Mouse (Mus musculus): ENCODE results near the gene Pkn2. TPM values are rescaled to one million over a fixed set of nuclear protein-coding genes. Genes with fewer than 3 reads are reported as not detected.

The Pkn2 gene
- polyA plus RNA-seq, 1 experiment: 7.6 TPM

DNA sequence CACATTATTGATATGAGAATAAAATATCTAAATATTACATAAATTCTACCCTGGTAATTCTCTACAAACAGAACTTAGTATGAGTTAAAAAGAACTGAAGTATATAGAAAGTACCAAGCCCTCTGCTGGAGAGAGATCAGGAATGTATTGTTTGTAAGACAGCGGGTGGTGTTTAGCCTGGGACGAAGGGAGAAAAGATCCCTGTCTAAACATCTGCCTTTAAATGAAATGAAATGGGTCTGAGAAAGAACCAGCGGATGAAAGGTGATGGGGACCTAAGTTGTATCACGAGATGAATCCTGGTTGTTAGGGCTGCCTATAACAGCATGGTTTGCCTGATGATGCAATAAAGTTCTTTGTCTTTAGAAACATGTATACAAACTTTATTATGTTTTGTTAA lies 41.8 kb downstream of the Pkn2 start:
- no peaks in the 10 kb centered on the region for H3K27me3 ChIP-seq (ENCODE audit: control insufficient read depth, insufficient read depth, low read length)
- TF ChIP-seq POLR2A (IDR thresholded peaks at IDR 0.05; ENCODE audit: low read depth, low read length): no peak
- no peak for TF ChIP-seq CTCF (IDR thresholded peaks at IDR 0.05; ENCODE audit: extremely low read depth, insufficient read depth, insufficient read length, insufficient replicate concordance)
- no peak for DNase-seq (ENCODE audit: low read depth in 1 of 2, low spot score in 2 of 2)
- peaks cover 8% of the 10 kb centered on the region for H3K36me3 ChIP-seq (ENCODE audit: control insufficient read depth, insufficient read depth, low read length)
- H3K27ac ChIP-seq (ENCODE audit: insufficient read depth, low read length): no peak overlapping the region
- no peaks in the 10 kb centered on the region for H3K4me1 ChIP-seq (ENCODE audit: control insufficient read depth, insufficient read depth, insufficient read length)
- no peak overlapping the region for H3K4me3 ChIP-seq (ENCODE audit: extremely low read depth, insufficient read depth, insufficient read length)
- WGBS: 94% methylated on average over 4 of the region's 4 CpGs

- WGBS: 82% methylated on average over 4 of the region's 4 CpGs
- H3K36me3 ChIP-seq (ENCODE audit: control insufficient read depth, insufficient read depth, low read length): peaks cover 7% of the 10 kb centered on the region
- no peak for TF ChIP-seq POLR2A (IDR thresholded peaks at IDR 0.05; ENCODE audit: low read depth, low read length)
- TF ChIP-seq CTCF (IDR thresholded peaks at IDR 0.05; ENCODE audit: extremely low read depth, insufficient read depth, insufficient read length, insufficient replicate concordance): no peak
- DNase-seq (ENCODE audit: low read depth in 1 of 2, low spot score in 2 of 2): no peak
- H3K4me3 ChIP-seq (ENCODE audit: extremely low read depth, insufficient read depth, insufficient read length): no peak overlapping the region
- no peaks in the 10 kb centered on the region for H3K27me3 ChIP-seq (ENCODE audit: control insufficient read depth, insufficient read depth, low read length)
- H3K27ac ChIP-seq (ENCODE audit: insufficient read depth, low read length): no peak overlapping the region
- no peaks in the 10 kb centered on the region for H3K4me1 ChIP-seq (ENCODE audit: control insufficient read depth, insufficient read depth, insufficient read length)
Measured at GRCm38 (mm10) chr3:142834761-142835160, 47.0 kb downstream of the Pkn2 start.

DNA sequence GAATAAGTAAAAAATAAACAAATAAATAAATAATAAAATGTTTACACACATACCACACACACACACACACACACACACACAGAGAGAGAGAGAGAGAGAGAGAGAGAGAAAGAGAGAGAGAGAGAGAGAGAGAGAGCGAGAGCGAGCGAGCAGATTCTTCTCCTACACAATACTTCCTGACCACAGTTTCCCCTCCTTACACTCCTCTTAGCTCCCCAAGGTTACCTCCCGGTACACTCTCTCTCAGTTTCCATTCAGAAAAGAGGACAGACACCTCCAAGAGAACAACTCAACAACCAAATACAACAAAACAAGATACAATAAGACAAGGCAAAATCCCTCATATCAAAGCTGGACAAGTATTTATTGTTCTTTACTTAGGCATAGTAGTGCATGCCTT lies 47.8 kb downstream of the Pkn2 start:
- Histone ChIP-seq H3K27ac (ENCODE audit: insufficient read depth, low read length) (no peak overlapping the region), H3K4me1 (ENCODE audit: control insufficient read depth, insufficient read depth, insufficient read length) (no peaks in the 10 kb centered on the region), H3K4me3 (ENCODE audit: extremely low read depth, insufficient read depth, insufficient read length) (no peak overlapping the region), H3K27me3 (ENCODE audit: control insufficient read depth, insufficient read depth, low read length) (no peaks in the 10 kb centered on the region), H3K36me3 (ENCODE audit: control insufficient read depth, insufficient read depth, low read length) (peaks cover 7% of the 10 kb centered on the region)
- no peak for DNase-seq (ENCODE audit: low read depth in 1 of 2, low spot score in 2 of 2)
- 45% methylated on average over 4 of the region's 4 CpGs for WGBS
- TF ChIP-seq POLR2A (IDR thresholded peaks at IDR 0.05; ENCODE audit: low read depth, low read length) (no peak), CTCF (IDR thresholded peaks at IDR 0.05; ENCODE audit: extremely low read depth, insufficient read depth, insufficient read length, insufficient replicate concordance) (no peak)

GRCm38 (mm10) chr3:142832910-142833309 lies 48.9 kb downstream of the Pkn2 start:
- H3K27me3 ChIP-seq (ENCODE audit: control insufficient read depth, insufficient read depth, low read length): no peaks in the 10 kb centered on the region
- no peak overlapping the region for H3K27ac ChIP-seq (ENCODE audit: insufficient read depth, low read length)
- no peak for DNase-seq (ENCODE audit: low read depth in 1 of 2, low spot score in 2 of 2)
- peaks cover 5% of the 10 kb centered on the region for H3K36me3 ChIP-seq (ENCODE audit: control insufficient read depth, insufficient read depth, low read length)
- WGBS: 96% methylated on average over 3 of the region's 3 CpGs
- no peak overlapping the region for H3K4me3 ChIP-seq (ENCODE audit: extremely low read depth, insufficient read depth, insufficient read length)
- no peak for TF ChIP-seq POLR2A (IDR thresholded peaks at IDR 0.05; ENCODE audit: low read depth, low read length)
- TF ChIP-seq CTCF (IDR thresholded peaks at IDR 0.05; ENCODE audit: extremely low read depth, insufficient read depth, insufficient read length, insufficient replicate concordance): no peak
- no peaks in the 10 kb centered on the region for H3K4me1 ChIP-seq (ENCODE audit: control insufficient read depth, insufficient read depth, insufficient read length)

- TF ChIP-seq CTCF (IDR thresholded peaks at IDR 0.05; ENCODE audit: extremely low read depth, insufficient read depth, insufficient read length, insufficient replicate concordance): no peak
- no peak for TF ChIP-seq POLR2A (IDR thresholded peaks at IDR 0.05; ENCODE audit: low read depth, low read length)
- no peak for DNase-seq (ENCODE audit: low read depth in 1 of 2, low spot score in 2 of 2)
- WGBS: 96% methylated on average over 4 of the region's 4 CpGs
- Histone ChIP-seq H3K4me3 (ENCODE audit: extremely low read depth, insufficient read depth, insufficient read length) (no peak overlapping the region), H3K27me3 (ENCODE audit: control insufficient read depth, insufficient read depth, low read length) (no peaks in the 10 kb centered on the region), H3K36me3 (ENCODE audit: control insufficient read depth, insufficient read depth, low read length) (peaks cover 5% of the 10 kb centered on the region), H3K27ac (ENCODE audit: insufficient read depth, low read length) (no peak overlapping the region), H3K4me1 (ENCODE audit: control insufficient read depth, insufficient read depth, insufficient read length) (no peaks in the 10 kb centered on the region)
Measured at GRCm38 (mm10) chr3:142826449-142827146, 55.2 kb downstream of the Pkn2 start.

DNA sequence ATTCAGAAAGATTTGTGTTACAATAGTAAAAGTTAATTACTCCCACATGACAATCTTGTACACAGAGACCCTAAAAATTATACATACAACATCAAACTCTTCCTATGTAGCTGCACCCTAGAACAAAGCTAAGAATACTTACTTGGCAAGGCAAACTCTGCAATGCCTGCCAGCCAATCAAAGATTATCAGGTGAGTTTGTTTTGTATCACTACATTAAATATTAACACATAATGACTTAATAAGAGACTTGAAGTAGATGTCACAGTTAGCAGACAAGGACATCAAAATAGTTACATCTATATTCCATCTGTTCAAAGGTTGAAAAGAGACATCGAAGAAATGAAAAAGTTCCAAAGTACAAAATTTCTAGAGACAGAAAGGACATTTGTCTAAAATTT lies 58.2 kb downstream of the Pkn2 start:
- TF ChIP-seq CTCF (IDR thresholded peaks at IDR 0.05; ENCODE audit: extremely low read depth, insufficient read depth, insufficient read length, insufficient replicate concordance) (no peak), POLR2A (IDR thresholded peaks at IDR 0.05; ENCODE audit: low read depth, low read length) (no peak)
- peaks cover 8% of the 10 kb centered on the region for H3K36me3 ChIP-seq (ENCODE audit: control insufficient read depth, insufficient read depth, low read length)
- H3K27ac ChIP-seq (ENCODE audit: insufficient read depth, low read length): no peak overlapping the region
- no peak for DNase-seq (ENCODE audit: low read depth in 1 of 2, low spot score in 2 of 2)
- 100% methylated on average over 1 of the region's 1 CpGs for WGBS
- H3K4me3 ChIP-seq (ENCODE audit: extremely low read depth, insufficient read depth, insufficient read length): no peak overlapping the region
- no peaks in the 10 kb centered on the region for H3K27me3 ChIP-seq (ENCODE audit: control insufficient read depth, insufficient read depth, low read length)
- no peaks in the 10 kb centered on the region for H3K4me1 ChIP-seq (ENCODE audit: control insufficient read depth, insufficient read depth, insufficient read length)

- no peak overlapping the region for H3K4me3 ChIP-seq (ENCODE audit: extremely low read depth, insufficient read depth, insufficient read length)
- H3K4me1 ChIP-seq (ENCODE audit: control insufficient read depth, insufficient read depth, insufficient read length): no peaks in the 10 kb centered on the region
- DNase-seq (ENCODE audit: low read depth in 1 of 2, low spot score in 2 of 2): no peak
- H3K36me3 ChIP-seq (ENCODE audit: control insufficient read depth, insufficient read depth, low read length): peaks cover 6% of the 10 kb centered on the region
- WGBS: 98% methylated on average over 3 of the region's 3 CpGs
- no peaks in the 10 kb centered on the region for H3K27me3 ChIP-seq (ENCODE audit: control insufficient read depth, insufficient read depth, low read length)
- H3K27ac ChIP-seq (ENCODE audit: insufficient read depth, low read length): no peak overlapping the region
- TF ChIP-seq CTCF (IDR thresholded peaks at IDR 0.05; ENCODE audit: extremely low read depth, insufficient read depth, insufficient read length, insufficient replicate concordance) (no peak), POLR2A (IDR thresholded peaks at IDR 0.05; ENCODE audit: low read depth, low read length) (no peak)
Measured at GRCm38 (mm10) chr3:142817506-142817905, 64.3 kb downstream of the Pkn2 start.

Data from spleen, adult 2 months (tissue).